26 mouse cellular contexts compared by ENCODE assay signal in genomic region chr13:26510448-26510847, GRCm38 (mm10).
DNase-seq lines count a peak whose midpoint lies in the region; ATAC-seq and TF ChIP-seq lines count a peak whose summit lies in the region.
"Had no signal": no experiment of that assay in that cellular context is flagged by ENCODE, and none has a peak within 500 bp of the region (broad histone marks: within the 10 kb centered on the region; RNA-seq: fewer than 3 reads in every experiment).

No protein-coding gene starts in this region.

- WGBS in forebrain, embryonic 15.5 days = 45% methylated on average over 4 of the region's 4 CpGs
- WGBS in forebrain, embryonic 12.5 days = 78% methylated on average over 4 of the region's 4 CpGs
- WGBS in kidney, embryonic 15.5 days = 62% methylated on average over 4 of the region's 4 CpGs
- WGBS in midbrain, postnatal 0 days = 69% methylated on average over 4 of the region's 4 CpGs
- WGBS in midbrain, embryonic 10.5 days = 86% methylated on average over 4 of the region's 4 CpGs

- no peaks in the 10 kb centered on the region for H3K9me3 ChIP-seq in forebrain, embryonic 15.5 days
- H3K9me3 ChIP-seq in forebrain, embryonic 12.5 days = no peaks in the 10 kb centered on the region
- H3K9me3 ChIP-seq in kidney, embryonic 15.5 days (replicated peaks) = no peaks in the 10 kb centered on the region
- H3K9me3 ChIP-seq in midbrain, postnatal 0 days (ENCODE audit: low read length) = no peaks in the 10 kb centered on the region
- H3K9me3 ChIP-seq in midbrain, embryonic 10.5 days (replicated peaks) = no peaks in the 10 kb centered on the region
- H3K9me3 ChIP-seq: embryonic facial prominence, embryonic 10.5 days; embryonic facial prominence, embryonic 15.5 days; heart, embryonic 10.5 days; heart, embryonic 15.5 days had no signal

- H3K4me1 ChIP-seq in forebrain, embryonic 15.5 days = peaks cover 9% of the 10 kb centered on the region; the same call in 1 of the 2 replicates
- no peaks in the 10 kb centered on the region for H3K4me1 ChIP-seq in forebrain, embryonic 12.5 days
- H3K4me1 ChIP-seq in kidney, embryonic 15.5 days = no peaks in the 10 kb centered on the region
- no peaks in the 10 kb centered on the region for H3K4me1 ChIP-seq in midbrain, postnatal 0 days (ENCODE audit: insufficient read depth, low read length)
- H3K4me1 ChIP-seq in midbrain, embryonic 10.5 days = no peaks in the 10 kb centered on the region
- H3K4me1 ChIP-seq: embryonic facial prominence, embryonic 10.5 days; embryonic facial prominence, embryonic 15.5 days; heart, embryonic 10.5 days; heart, embryonic 15.5 days had no signal

- no peak overlapping the region for H3K4me3 ChIP-seq in forebrain, embryonic 15.5 days
- no peak overlapping the region for H3K4me3 ChIP-seq in forebrain, embryonic 12.5 days (replicated peaks)
- H3K4me3 ChIP-seq in kidney, embryonic 15.5 days (replicated peaks) = no peak overlapping the region
- H3K4me3 ChIP-seq in midbrain, postnatal 0 days (ENCODE audit: low read depth, low read length) = no peak overlapping the region
- H3K4me3 ChIP-seq in midbrain, embryonic 10.5 days = no peak overlapping the region
- H3K4me3 ChIP-seq: embryonic facial prominence, embryonic 10.5 days; embryonic facial prominence, embryonic 15.5 days; heart, embryonic 10.5 days; heart, embryonic 15.5 days had no signal

- no peak for TF ChIP-seq CTCF in midbrain, postnatal 0 days (IDR thresholded peaks at IDR 0.05)

- no peak overlapping the region for H3K9ac ChIP-seq in forebrain, embryonic 15.5 days (replicated peaks)
- no peak overlapping the region for H3K9ac ChIP-seq in forebrain, embryonic 12.5 days
- H3K9ac ChIP-seq in kidney, embryonic 15.5 days = no peak overlapping the region
- no peak overlapping the region for H3K9ac ChIP-seq in midbrain, postnatal 0 days (replicated peaks; ENCODE audit: low read length, poor library complexity, severe bottlenecking)
- H3K9ac ChIP-seq: embryonic facial prominence, embryonic 15.5 days; heart, embryonic 15.5 days; liver, embryonic 14.5 days had no signal

- H3K27me3 ChIP-seq in forebrain, embryonic 15.5 days = no peaks in the 10 kb centered on the region
- no peaks in the 10 kb centered on the region for H3K27me3 ChIP-seq in forebrain, embryonic 12.5 days
- no peaks in the 10 kb centered on the region for H3K27me3 ChIP-seq in kidney, embryonic 15.5 days
- no peaks in the 10 kb centered on the region for H3K27me3 ChIP-seq in midbrain, postnatal 0 days (ENCODE audit: insufficient read depth, low read length)
- no peaks in the 10 kb centered on the region for H3K27me3 ChIP-seq in midbrain, embryonic 10.5 days (ENCODE audit: low read depth, poor library complexity, severe bottlenecking)
- H3K27me3 ChIP-seq: embryonic facial prominence, embryonic 15.5 days; heart, embryonic 15.5 days had no signal

- H3K27ac ChIP-seq in forebrain, embryonic 15.5 days (replicated peaks) = no peak overlapping the region
- no peak overlapping the region for H3K27ac ChIP-seq in forebrain, embryonic 12.5 days
- no peak overlapping the region for H3K27ac ChIP-seq in kidney, embryonic 15.5 days
- H3K27ac ChIP-seq in midbrain, postnatal 0 days (ENCODE audit: low read depth, low read length) = no peak overlapping the region
- H3K27ac ChIP-seq in midbrain, embryonic 10.5 days (replicated peaks) = no peak overlapping the region
- H3K27ac ChIP-seq: embryonic facial prominence, embryonic 10.5 days; embryonic facial prominence, embryonic 15.5 days; heart, embryonic 10.5 days; heart, embryonic 15.5 days; liver, embryonic 14.5 days; macrophage had no signal

- no peaks in the 10 kb centered on the region for H3K36me3 ChIP-seq in forebrain, embryonic 15.5 days
- H3K36me3 ChIP-seq in forebrain, embryonic 12.5 days (replicated peaks) = no peaks in the 10 kb centered on the region
- H3K36me3 ChIP-seq in kidney, embryonic 15.5 days = no peaks in the 10 kb centered on the region
- H3K36me3 ChIP-seq in midbrain, postnatal 0 days (ENCODE audit: insufficient read depth, low read length) = no peaks in the 10 kb centered on the region
- H3K36me3 ChIP-seq in midbrain, embryonic 10.5 days = no peaks in the 10 kb centered on the region
- H3K36me3 ChIP-seq: embryonic facial prominence, embryonic 10.5 days; embryonic facial prominence, embryonic 15.5 days; heart, embryonic 10.5 days; heart, embryonic 15.5 days had no signal

- ATAC-seq in forebrain, embryonic 15.5 days (replicated peaks) = peak; percentile 60; the same call in 1 of the 2 replicates
- no peak for ATAC-seq in forebrain, embryonic 12.5 days (ENCODE audit: low FRiP score)
- ATAC-seq in kidney, embryonic 15.5 days (replicated peaks; ENCODE audit: low FRiP score) = no peak
- ATAC-seq in midbrain, postnatal 0 days (ENCODE audit: low FRiP score) = no peak
- ATAC-seq: CD4-positive, CD25-positive, alpha-beta regulatory T cell, adult 4 months; intestine, embryonic 16.5 days had no signal

- H3K4me2 ChIP-seq in forebrain, embryonic 15.5 days (replicated peaks) = no peak overlapping the region
- H3K4me2 ChIP-seq in forebrain, embryonic 12.5 days = no peak overlapping the region
- H3K4me2 ChIP-seq in kidney, embryonic 15.5 days = no peak overlapping the region
- no peak overlapping the region for H3K4me2 ChIP-seq in midbrain, postnatal 0 days (ENCODE audit: low read depth, low read length, poor library complexity, severe bottlenecking)
- H3K4me2 ChIP-seq: embryonic facial prominence, embryonic 15.5 days; heart, embryonic 15.5 days had no signal

- DNase-seq in kidney, postnatal 10 days = peak; percentile 12
- DNase-seq in midbrain, postnatal 0 days (ENCODE audit: low spot score) = peak; percentile 68
- no peak for DNase-seq in midbrain, embryonic 10.5 days (ENCODE audit: low spot score)
- no peak for DNase-seq in adrenal gland, adult 18-20 months (ENCODE audit: low spot score in 2 of 2)
- DNase-seq: adrenal gland, adult 2 months; cerebellum, adult 11 months; cerebellum, postnatal 25 days; gastrocnemius, postnatal 25 days; heart, adult 11 months; kidney, adult 8-10 months; layer of hippocampus, postnatal 36 days; liver; lung, adult 2 months; lung, postnatal 10 days; thymus, postnatal 4 days had no signal

Comparison
In these comparisons a context has a peak if more than half of its experiments do, and no peak if none do; other contexts are left out.
1. DNase-seq: peak in kidney, postnatal 10 days (single experiment) and midbrain, postnatal 0 days (single experiment); none in midbrain, embryonic 10.5 days (single experiment) and adrenal gland, adult 18-20 months (0 of 2).